Mouse (Mus musculus): ENCODE results near the gene Tnni3.
A peak's percentile ranks its signal among the peaks of the same experiment; 100 is the strongest.
"Not testable (repeated sequence)": the region's sequence is repeated elsewhere in the genome, so short reads cannot be mapped to it uniquely, and the experiment has no call there.

The Tnni3 gene

GRCm38 (mm10) chr7:4524212-4524922 lies at the start of gene Tnni3:
TSS of gene Tnni3 (minus strand) at chr7:4524229.
- peak; percentile 66 for DNase-seq

- DNase-seq = not testable (repeated sequence)
Observed at GRCm38 (mm10) chr7:4572361-4572760, 48.3 kb upstream of the Tnni3 start.

- DNase-seq = no peak
Observed at GRCm38 (mm10) chr7:4562660-4563059, 38.6 kb upstream of the Tnni3 start.

- DNase-seq = no peak
Observed at GRCm38 (mm10) chr7:4557167-4557560, 33.1 kb upstream of the Tnni3 start.

GRCm38 (mm10) chr7:4556256-4557166 lies 32.5 kb upstream of the Tnni3 start:
- DNase-seq = peak; percentile 80

GRCm38 (mm10) chr7:4547221-4547641 lies 23.2 kb upstream of the Tnni3 start, which contains the start of gene Syt5:
TSS of gene Syt5 (minus strand) at chr7:4547541.
- DNase-seq = peak; percentile 14

- DNase-seq = peak; percentile 42
Observed at GRCm38 (mm10) chr7:4546591-4547131, 22.6 kb upstream of the Tnni3 start.

GRCm38 (mm10) chr7:4546050-4546449 lies 22.0 kb upstream of the Tnni3 start:
- no peak for DNase-seq

- DNase-seq = peak; percentile 62
Observed at GRCm38 (mm10) chr7:4542013-4542412, 18.0 kb upstream of the Tnni3 start.

- no peak for DNase-seq
Observed at GRCm38 (mm10) chr7:4541344-4541743, 17.3 kb upstream of the Tnni3 start.

- DNase-seq = no peak
Observed at GRCm38 (mm10) chr7:4539019-4539418, 15.0 kb upstream of the Tnni3 start.

- DNase-seq = no peak
Observed at GRCm38 (mm10) chr7:4537181-4537580, 13.2 kb upstream of the Tnni3 start.

GRCm38 (mm10) chr7:4536369-4536768 lies 12.3 kb upstream of the Tnni3 start:
- DNase-seq = no peak

- DNase-seq = peak; percentile 63
Observed at GRCm38 (mm10) chr7:4532005-4532729, 8.1 kb upstream of the Tnni3 start, which contains the start of gene Dnaaf3. TSS of gene Dnaaf3 (minus strand) at chr7:4532453.

- not testable (repeated sequence) for DNase-seq
Observed at GRCm38 (mm10) chr7:4530166-4530565, 6.1 kb upstream of the Tnni3 start.

GRCm38 (mm10) chr7:4527302-4527689 lies 3.3 kb upstream of the Tnni3 start:
- no peak for DNase-seq

GRCm38 (mm10) chr7:4526341-4527301 lies 2.6 kb upstream of the Tnni3 start:
- peak; percentile 86 for DNase-seq

- no peak for DNase-seq
Observed at GRCm38 (mm10) chr7:4523205-4524130, 561 bp downstream of the Tnni3 start.

- no peak for DNase-seq
Observed at GRCm38 (mm10) chr7:4522292-4522691, 1.7 kb downstream of the Tnni3 start.

Measured in liver (tissue).